Mouse (Mus musculus): ENCODE measurements around the gene Spryd7. TPM values are rescaled to one million over a fixed set of nuclear protein-coding genes. Genes with fewer than 3 reads are reported as not detected.
"Not testable (repeated sequence)": the region's sequence is repeated elsewhere in the genome, so short reads cannot be mapped to it uniquely, and the experiment has no call there.

Spryd7 gene
- total and polyA plus RNA-seq, 3 experiments, result 11.1 to 23.1 (median 14.0) TPM

GRCm38 (mm10) chr14:61548614-61549013 lies 8.1 kb downstream of the Spryd7 start:
- TF ChIP-seq MAZ (IDR thresholded peaks at IDR 0.05; ENCODE audit: low read depth, low read length), result no peak
- TF ChIP-seq NELFE (IDR thresholded peaks at IDR 0.05; ENCODE audit: low read depth, low read length), result no peak
- no peaks in the 10 kb centered on the region for H3K79me2 ChIP-seq (replicated peaks; ENCODE audit: control insufficient read depth, extremely low read depth, insufficient read depth, poor library complexity, severe bottlenecking)
- no peak overlapping the region for H3K4me2 ChIP-seq (ENCODE audit: insufficient read depth, low read depth, poor library complexity, severe bottlenecking)
- no peak overlapping the region for H3K27ac ChIP-seq (ENCODE audit: insufficient read depth, low read depth)
- H3K9me3 ChIP-seq (replicated peaks; ENCODE audit: low read length), result no peaks in the 10 kb centered on the region
- in situ Hi-C loops (cut with MboI; ENCODE audit: low pct_ligation_motif_present, low pct_unique_long_range_greater_than_20kb, low sequenced_read_pairs) (no loop called here), dilution Hi-C loops (cut with MboI; ENCODE audit: extremely low pct_ligation_motif_present, extremely low pct_unique_long_range_greater_than_20kb, low sequenced_read_pairs) (no loop called here)
- no peaks in the 10 kb centered on the region for H3K27me3 ChIP-seq (replicated peaks)
- DNase-seq (ENCODE audit: extremely low read depth), result no peak
- no peaks in the 10 kb centered on the region for H3K4me1 ChIP-seq (ENCODE audit: control insufficient read depth in 1 of 2, insufficient read depth in 2 of 2)
- no peak overlapping the region for H3K4me3 ChIP-seq (replicated peaks in 1 of 3; ENCODE audit: low read depth in 2 of 3, low read length in 2 of 3, poor library complexity in 1 of 3)
- no peak overlapping the region for H3K9ac ChIP-seq (ENCODE audit: insufficient read depth, low read depth)
- peaks cover 0 to 37% of the 10 kb centered on the region in 2 experiments for H3K36me3 ChIP-seq (replicated peaks in 1 of 2; ENCODE audit: control insufficient read depth in 1 of 2, insufficient read depth in 1 of 2, low read length in 1 of 2)

DNA sequence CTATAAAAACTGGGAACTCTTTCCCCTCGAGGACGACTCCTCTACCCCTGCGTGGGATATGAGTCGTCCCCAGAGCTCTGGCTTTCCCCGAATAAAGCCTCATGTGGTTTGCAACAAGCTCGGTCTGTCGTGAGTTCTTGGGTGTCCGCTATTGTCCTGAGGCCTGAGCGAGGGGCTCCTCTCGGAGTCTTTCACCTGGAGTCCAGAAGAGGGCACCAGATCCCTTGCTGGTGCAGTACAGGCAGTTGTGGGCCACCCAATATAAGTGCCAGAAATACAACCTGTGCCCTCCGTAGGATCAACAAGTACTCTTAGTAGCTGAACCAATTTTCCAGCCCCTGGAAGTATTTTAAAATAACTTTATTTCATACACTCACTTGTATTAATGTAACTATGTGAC lies 18.9 kb downstream of the Spryd7 start:
- TF ChIP-seq RAD21 (IDR thresholded peaks at IDR 0.05; ENCODE audit: low read depth, low read length) (peak; percentile 10), CTCF (conservative IDR thresholded peaks at IDR 0.05 in 1 of 2, IDR thresholded peaks at IDR 0.05 in 1 of 2; ENCODE audit: low read depth in 2 of 2, low read length in 2 of 2) (peak in 1 of 2 experiments; percentile 29; a peak in 2 of 4 replicates)
- H3K79me2 ChIP-seq (replicated peaks; ENCODE audit: control insufficient read depth, extremely low read depth, insufficient read depth, poor library complexity, severe bottlenecking); H3K9me3 ChIP-seq (replicated peaks; ENCODE audit: low read length); dilution Hi-C loops (cut with MboI; ENCODE audit: extremely low pct_ligation_motif_present, extremely low pct_unique_long_range_greater_than_20kb, low sequenced_read_pairs); H3K27ac ChIP-seq (ENCODE audit: insufficient read depth, low read depth); H3K27me3 ChIP-seq (replicated peaks); H3K9ac ChIP-seq (ENCODE audit: insufficient read depth, low read depth); in situ Hi-C loops (cut with MboI; ENCODE audit: low pct_ligation_motif_present, low pct_unique_long_range_greater_than_20kb, low sequenced_read_pairs); H3K4me3 ChIP-seq (replicated peaks in 1 of 3; ENCODE audit: low read depth in 2 of 3, low read length in 2 of 3, poor library complexity in 1 of 3); H3K4me2 ChIP-seq (ENCODE audit: insufficient read depth, low read depth, poor library complexity, severe bottlenecking); H3K4me1 ChIP-seq (ENCODE audit: control insufficient read depth in 1 of 2, insufficient read depth in 2 of 2): not testable (repeated sequence)
- peak; percentile 18 for DNase-seq (ENCODE audit: extremely low read depth)
- H3K36me3 ChIP-seq (replicated peaks in 1 of 2; ENCODE audit: control insufficient read depth in 1 of 2, insufficient read depth in 1 of 2, low read length in 1 of 2), result peaks cover 5 to 41% of the 10 kb centered on the region in 2 experiments

GRCm38 (mm10) chr14:61536631-61537264 lies 19.9 kb downstream of the Spryd7 start:
- dilution Hi-C loops (cut with MboI; ENCODE audit: extremely low pct_ligation_motif_present, extremely low pct_unique_long_range_greater_than_20kb, low sequenced_read_pairs), result no loop called here
- Histone ChIP-seq H3K27ac (ENCODE audit: insufficient read depth, low read depth) (no peak overlapping the region), H3K4me3 (replicated peaks in 1 of 3; ENCODE audit: low read depth in 2 of 3, low read length in 2 of 3, poor library complexity in 1 of 3) (no peak overlapping the region), H3K36me3 (replicated peaks in 1 of 2; ENCODE audit: control insufficient read depth in 1 of 2, insufficient read depth in 1 of 2, low read length in 1 of 2) (peaks cover 5 to 42% of the 10 kb centered on the region in 2 experiments), H3K4me2 (ENCODE audit: insufficient read depth, low read depth, poor library complexity, severe bottlenecking) (no peak overlapping the region), H3K9me3 (replicated peaks; ENCODE audit: low read length) (no peaks in the 10 kb centered on the region), H3K4me1 (ENCODE audit: control insufficient read depth in 1 of 2, insufficient read depth in 2 of 2) (no peaks in the 10 kb centered on the region), H3K79me2 (replicated peaks; ENCODE audit: control insufficient read depth, extremely low read depth, insufficient read depth, poor library complexity, severe bottlenecking) (no peaks in the 10 kb centered on the region), H3K9ac (ENCODE audit: insufficient read depth, low read depth) (no peak overlapping the region), H3K27me3 (replicated peaks) (no peaks in the 10 kb centered on the region)
- DNase-seq (ENCODE audit: extremely low read depth), result no peak
- no peak for TF ChIP-seq BHLHE40 (IDR thresholded peaks at IDR 0.05; ENCODE audit: low read depth, low read length)
- in situ Hi-C loops (cut with MboI; ENCODE audit: low pct_ligation_motif_present, low pct_unique_long_range_greater_than_20kb, low sequenced_read_pairs), result no loop called here

- Histone ChIP-seq H3K27ac (ENCODE audit: insufficient read depth, low read depth) (no peak overlapping the region), H3K27me3 (replicated peaks) (no peaks in the 10 kb centered on the region), H3K79me2 (replicated peaks; ENCODE audit: control insufficient read depth, extremely low read depth, insufficient read depth, poor library complexity, severe bottlenecking) (no peaks in the 10 kb centered on the region), H3K4me3 (replicated peaks in 1 of 3; ENCODE audit: low read depth in 2 of 3, low read length in 2 of 3, poor library complexity in 1 of 3) (no peak overlapping the region), H3K36me3 (replicated peaks in 1 of 2; ENCODE audit: control insufficient read depth in 1 of 2, insufficient read depth in 1 of 2, low read length in 1 of 2) (peaks cover 7 to 45% of the 10 kb centered on the region in 2 experiments), H3K4me1 (ENCODE audit: control insufficient read depth in 1 of 2, insufficient read depth in 2 of 2) (peaks cover 0 to 6% of the 10 kb centered on the region in 2 experiments; a peak in 2 of 4 replicates), H3K4me2 (ENCODE audit: insufficient read depth, low read depth, poor library complexity, severe bottlenecking) (no peak overlapping the region), H3K9me3 (replicated peaks; ENCODE audit: low read length) (no peaks in the 10 kb centered on the region), H3K9ac (ENCODE audit: insufficient read depth, low read depth) (no peak overlapping the region)
- no peak for DNase-seq (ENCODE audit: extremely low read depth)
- in situ Hi-C loops (cut with MboI; ENCODE audit: low pct_ligation_motif_present, low pct_unique_long_range_greater_than_20kb, low sequenced_read_pairs) (no loop called here), dilution Hi-C loops (cut with MboI; ENCODE audit: extremely low pct_ligation_motif_present, extremely low pct_unique_long_range_greater_than_20kb, low sequenced_read_pairs) (no loop called here)
- no peak for TF ChIP-seq ETS1 (conservative IDR thresholded peaks at IDR 0.05; ENCODE audit: low read depth, low read length)
- TF ChIP-seq NELFE (IDR thresholded peaks at IDR 0.05; ENCODE audit: low read depth, low read length), result no peak
- no peak for TF ChIP-seq KAT2A (IDR thresholded peaks at IDR 0.05; ENCODE audit: insufficient replicate concordance, low read length)
- no peak for TF ChIP-seq ELF1 (IDR thresholded peaks at IDR 0.05; ENCODE audit: low read depth, low read length)
- TF ChIP-seq TBP (conservative IDR thresholded peaks at IDR 0.05; ENCODE audit: low read depth, low read length), result no peak
- no peak for TF ChIP-seq MXI1 (IDR thresholded peaks at IDR 0.05; ENCODE audit: low read depth, low read length)
- no peak for TF ChIP-seq IRF4 (IDR thresholded peaks at IDR 0.05; ENCODE audit: low read depth, low read length)
- TF ChIP-seq USF1 (IDR thresholded peaks at IDR 0.05; ENCODE audit: low read depth, low read length), result no peak
- no peak for TF ChIP-seq POLR2AphosphoS2 (IDR thresholded peaks at IDR 0.05; ENCODE audit: low read depth, low read length)
- no peak for TF ChIP-seq MAZ (IDR thresholded peaks at IDR 0.05; ENCODE audit: low read depth, low read length)
- TF ChIP-seq USF2 (conservative IDR thresholded peaks at IDR 0.05; ENCODE audit: low read depth, low read length), result no peak
- TF ChIP-seq CTCF (conservative IDR thresholded peaks at IDR 0.05 in 1 of 2, IDR thresholded peaks at IDR 0.05 in 1 of 2; ENCODE audit: low read depth in 2 of 2, low read length in 2 of 2), result no peak
- no peak for TF ChIP-seq POLR2A (IDR thresholded peaks at IDR 0.05; ENCODE audit: low read depth, low read length)
- TF ChIP-seq MAFK (IDR thresholded peaks at IDR 0.05; ENCODE audit: insufficient replicate concordance, low read length), result no peak
- TF ChIP-seq RAD21 (IDR thresholded peaks at IDR 0.05; ENCODE audit: low read depth, low read length), result no peak
- no peak for TF ChIP-seq UBTF (IDR thresholded peaks at IDR 0.05; ENCODE audit: low read depth, low read length)
- no peak for TF ChIP-seq E2F4 (IDR thresholded peaks at IDR 0.05; ENCODE audit: insufficient replicate concordance, low read depth, low read length)
Measured at GRCm38 (mm10) chr14:61535811-61536210, 20.9 kb downstream of the Spryd7 start.
